Mouse (Mus musculus) small intestine, adult 2 months (tissue): Measurements from ENCODE around the gene Abraxas2.

Source experiments
- CTCF ChIP-seq: fragments of 200-500 bp; IDR thresholded peaks from 2 replicates; pipeline ENCODE4 v1.5.1; 2012; ENCODE audit warnings: low read depth, mild to moderate bottlenecking, control low read depth, inconsistent platforms, low read length, moderate library complexity, mixed read lengths; ENCODE audit not compliant: insufficient replicate concordance, insufficient read length; ENCODE audit errors: extremely low read depth
- POLR2A ChIP-seq: fragments of 200-500 bp; IDR thresholded peaks from 2 replicates; pipeline ENCODE4 v1.6.1; 2012; ENCODE audit warnings: low read depth, mild to moderate bottlenecking, control low read depth, inconsistent platforms, low read length, moderate library complexity

DNA sequence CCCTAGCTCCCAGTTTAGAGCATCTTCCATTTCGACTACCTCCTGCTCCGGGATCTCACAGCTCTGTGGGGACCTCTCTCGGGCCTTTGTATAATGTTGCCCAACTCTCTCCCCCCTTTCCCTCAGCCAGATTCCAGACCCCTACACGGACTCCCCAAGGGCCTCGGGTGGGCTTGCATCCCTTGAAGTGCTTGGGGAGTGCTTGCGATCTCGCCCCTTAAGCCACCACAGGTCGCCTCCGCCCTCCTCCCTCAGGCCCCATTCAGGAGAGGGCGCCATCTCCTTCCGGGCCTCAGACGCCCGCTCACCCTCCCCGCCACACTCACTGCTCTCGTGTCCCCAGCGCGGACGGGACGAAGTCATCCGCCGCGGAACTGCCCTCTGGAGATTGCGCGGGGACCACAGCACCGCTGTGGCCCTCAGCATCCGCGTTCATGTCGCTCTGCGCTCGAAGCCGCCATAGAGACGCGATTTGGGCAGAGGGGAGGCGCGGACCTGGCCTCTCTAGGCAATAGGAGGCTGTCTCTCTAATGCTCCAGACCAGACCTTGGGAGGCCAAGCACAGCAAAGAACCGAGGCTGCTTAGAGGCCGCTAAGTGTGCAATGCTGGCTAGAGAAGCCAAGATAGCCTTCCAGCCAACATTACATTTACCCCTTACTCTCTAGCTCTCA lies 6.7 kb upstream of the Abraxas2 start, which contains the start of gene Eef1akmt2:
- TF ChIP-seq POLR2A (0 out of 2 replicates have a peak, but pooled peaks have one; percentile 15), CTCF (peak; percentile 40; the same call in 1 of the 2 replicates)
